Mouse (Mus musculus) T-helper 2 cell (primary cell): Measurements from ENCODE around the gene Auts2.

ENCODE experiments used
- in situ Hi-C: fragments of 300-600 bp; cut with MboI, MseI; formaldehyde crosslinking; loops from one replicate; pipeline ENCODE4 v1.15.1; 2025; ENCODE audit warnings: high pct_unique_total_duplicates

Auts2 gene

GRCm38 (mm10) chr5:131680127-131680845 is 862.9 kb downstream of the Auts2 start:
- in situ Hi-C loops, result no loop called here

- in situ Hi-C loops, result no loop called here
Measured at GRCm38 (mm10) chr5:131679523-131679922, 863.6 kb downstream of the Auts2 start.

- in situ Hi-C loops, result no loop called here
Measured at GRCm38 (mm10) chr5:131677518-131677917, 865.6 kb downstream of the Auts2 start.

GRCm38 (mm10) chr5:131673696-131674095 is 869.4 kb downstream of the Auts2 start:
- in situ Hi-C loops, result loop anchor here (5.0 kb wide), 1 partner anchor 71 kb away; no protein-coding TSS in a partner anchor

GRCm38 (mm10) chr5:131665068-131665467 is 878.1 kb downstream of the Auts2 start:
- in situ Hi-C loops, result no loop called here

- in situ Hi-C loops, result no loop called here
Measured at GRCm38 (mm10) chr5:131664657-131665056, 878.5 kb downstream of the Auts2 start.

GRCm38 (mm10) chr5:131662657-131663056 is 880.5 kb downstream of the Auts2 start:
- in situ Hi-C loops, result no loop called here

DNA sequence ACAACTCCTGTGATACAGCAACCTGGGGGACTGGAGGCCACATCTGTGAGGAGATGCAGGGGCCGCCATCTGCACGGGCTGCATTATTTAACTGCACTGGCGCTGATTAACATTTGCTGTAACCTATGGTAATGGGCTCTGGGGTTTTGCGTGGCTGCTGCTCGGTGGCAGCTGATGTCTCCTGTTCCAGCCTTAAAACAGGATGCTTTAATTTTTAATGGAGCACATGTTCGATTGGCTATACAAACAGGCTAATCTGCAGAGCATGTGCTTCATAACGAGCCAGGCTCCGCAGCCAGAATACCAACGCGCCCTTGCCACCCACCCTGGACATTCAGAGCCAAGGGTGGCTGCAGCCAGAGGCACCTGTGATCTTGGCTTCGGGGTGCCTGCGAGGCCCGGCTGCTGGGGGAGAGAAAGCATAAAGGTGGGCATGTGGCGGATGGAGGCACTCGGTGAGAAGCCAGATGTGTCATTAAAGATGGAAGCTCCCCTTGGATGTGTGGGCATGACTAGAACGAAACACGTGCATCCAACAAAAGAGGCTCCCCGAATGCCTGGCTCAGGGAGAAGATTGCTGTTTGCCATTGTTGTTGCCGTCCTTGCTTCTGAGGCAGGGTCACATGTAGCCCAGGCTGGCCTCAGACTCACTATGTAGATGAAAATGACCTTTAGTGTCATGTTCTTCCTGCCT is 884.2 kb downstream of the Auts2 start:
- in situ Hi-C loops, result no loop called here

GRCm38 (mm10) chr5:131654206-131654605 is 888.9 kb downstream of the Auts2 start:
- in situ Hi-C loops, result no loop called here

DNA sequence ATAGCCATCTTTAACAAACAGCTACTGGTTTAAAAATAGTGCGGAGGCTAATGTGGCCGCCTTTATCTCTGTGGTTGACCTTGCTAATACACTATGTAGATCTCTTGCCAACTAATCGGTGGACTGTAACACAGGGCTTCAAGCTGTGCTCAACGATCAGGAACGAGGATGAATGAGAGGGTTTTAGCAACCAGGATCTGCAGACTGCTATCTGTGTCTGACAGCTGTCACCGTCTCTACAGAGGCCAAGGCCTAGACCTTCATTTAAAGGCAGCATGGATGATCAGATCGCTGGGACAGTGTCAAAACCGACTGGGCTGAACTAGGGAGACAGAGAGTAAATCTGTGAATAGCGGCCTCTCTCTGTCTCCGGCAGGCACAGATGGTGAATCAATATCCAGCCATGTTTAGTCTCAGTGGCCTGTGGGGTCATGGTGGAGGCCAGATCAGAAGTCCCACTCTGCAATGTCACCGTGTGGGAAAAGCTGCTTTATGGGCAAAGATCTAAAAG is 892.7 kb downstream of the Auts2 start:
- in situ Hi-C loops, result no loop called here

DNA sequence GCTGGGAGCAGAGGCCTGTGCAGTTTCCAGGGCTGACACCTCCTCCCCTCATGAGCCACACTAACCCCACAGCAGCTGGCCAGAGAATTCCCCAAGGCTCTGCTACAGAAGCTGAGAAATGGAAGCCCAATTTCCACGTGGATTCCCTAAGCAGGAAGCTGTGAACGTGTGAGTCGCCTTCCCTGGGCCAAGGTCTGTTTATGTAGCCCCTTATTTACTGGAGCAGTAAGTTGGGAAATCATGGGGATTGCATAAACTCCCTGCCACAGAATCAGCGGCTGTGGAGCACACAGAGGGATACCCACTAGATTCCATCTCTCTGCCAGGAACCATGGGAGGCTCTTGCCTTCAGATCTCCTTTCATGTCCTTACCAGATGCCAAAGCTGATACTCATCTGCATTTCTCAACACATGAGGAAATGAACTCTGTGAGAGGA is 895.4 kb downstream of the Auts2 start:
- in situ Hi-C loops, result no loop called here

GRCm38 (mm10) chr5:131647104-131647682 is 896.0 kb downstream of the Auts2 start:
- in situ Hi-C loops, result no loop called here

DNA sequence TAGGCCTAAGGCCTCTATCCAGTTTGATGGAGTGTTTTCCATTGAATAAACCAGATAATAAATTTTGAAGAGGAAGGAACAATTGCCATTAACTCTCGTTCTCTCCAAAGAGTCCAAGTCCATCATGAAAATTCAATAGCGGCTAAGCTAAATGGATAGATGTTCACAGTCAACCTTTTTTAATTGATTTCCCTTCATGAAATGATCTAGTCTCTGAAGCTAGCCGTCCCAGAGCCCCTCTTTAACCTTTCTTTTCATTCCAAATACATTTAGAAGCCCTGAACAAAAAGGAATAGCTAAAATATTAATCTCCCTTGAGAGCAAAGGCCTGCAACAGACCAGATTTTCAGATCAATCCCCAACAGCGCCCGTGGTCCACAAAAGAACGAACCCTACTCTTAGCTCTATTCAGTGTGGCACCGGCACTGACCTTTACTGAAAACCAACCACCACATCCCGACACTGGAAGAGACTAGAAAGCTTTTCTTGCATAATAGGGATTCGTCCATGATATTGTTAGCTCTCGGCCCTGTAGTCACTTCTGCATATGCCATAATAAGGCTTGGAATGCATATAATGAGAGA is 896.9 kb downstream of the Auts2 start:
- in situ Hi-C loops, result no loop called here

DNA sequence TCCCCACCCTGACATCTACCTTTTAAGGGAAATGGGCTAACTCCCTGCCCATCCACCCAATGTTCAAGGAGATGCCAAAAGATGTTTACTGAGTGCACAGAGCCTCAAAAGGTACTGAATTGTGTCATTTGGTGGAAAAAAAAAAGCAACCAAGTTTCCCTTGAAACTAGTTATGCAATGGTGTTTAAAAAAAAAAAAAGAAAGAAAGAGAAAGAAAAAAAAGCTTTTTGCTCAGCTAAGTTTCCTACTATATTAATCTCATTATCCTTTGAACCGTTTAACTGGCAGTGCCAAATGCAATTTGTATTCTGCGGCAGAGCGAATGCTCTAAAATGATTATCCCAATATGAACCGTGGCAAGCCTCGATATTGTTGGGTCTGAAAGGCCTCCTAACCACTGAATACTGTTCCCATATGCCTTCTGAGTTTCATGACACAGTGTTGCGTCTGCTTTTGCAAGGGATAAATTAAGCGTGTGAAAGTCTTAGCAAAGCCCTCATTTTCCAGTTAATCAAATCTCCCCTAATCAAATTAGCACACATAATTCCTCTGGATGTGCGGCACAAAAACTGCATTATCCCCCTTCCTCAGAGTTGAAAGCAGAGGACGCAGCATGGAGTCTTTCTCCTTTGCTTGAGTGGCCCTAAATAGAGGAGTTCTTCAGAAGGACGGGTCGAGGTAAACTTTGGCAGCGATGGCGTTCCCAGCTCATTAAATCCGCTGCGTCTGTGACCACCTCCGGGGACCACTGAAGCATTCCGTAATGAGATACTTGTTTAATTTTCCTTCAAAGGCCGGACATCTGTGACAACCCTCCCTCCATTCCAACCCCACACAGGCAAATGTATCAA is 897.6 kb downstream of the Auts2 start:
- in situ Hi-C loops, result no loop called here

DNA sequence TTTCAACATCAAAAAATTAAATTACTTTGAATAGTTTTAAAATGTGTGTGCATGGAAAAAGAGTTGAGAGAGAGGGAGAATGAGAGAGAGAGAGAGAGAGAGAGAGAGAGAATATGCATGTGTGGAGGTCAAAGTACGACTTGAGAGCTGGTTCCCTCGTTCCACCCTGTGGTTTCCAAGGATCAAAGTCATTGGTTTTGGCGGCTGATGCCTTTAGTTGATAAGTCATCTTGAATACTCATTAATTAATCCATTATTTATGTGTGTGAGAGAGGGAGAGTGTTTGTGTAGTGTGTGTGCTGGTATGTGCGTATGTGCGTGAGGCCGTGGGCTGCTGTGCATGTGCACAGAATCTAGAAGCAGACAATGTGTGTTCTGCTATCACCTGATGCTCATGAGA is 898.8 kb downstream of the Auts2 start:
- in situ Hi-C loops, result no loop called here

- in situ Hi-C loops, result no loop called here
Measured at GRCm38 (mm10) chr5:131643176-131644174, 899.7 kb downstream of the Auts2 start.

GRCm38 (mm10) chr5:131642752-131643151 is 900.4 kb downstream of the Auts2 start:
- in situ Hi-C loops, result no loop called here

GRCm38 (mm10) chr5:131636431-131636830 is 906.7 kb downstream of the Auts2 start:
- in situ Hi-C loops, result no loop called here

GRCm38 (mm10) chr5:131634731-131635130 is 908.4 kb downstream of the Auts2 start:
- in situ Hi-C loops, result no loop called here

- in situ Hi-C loops, result no loop called here
Measured at GRCm38 (mm10) chr5:131631998-131632379, 911.2 kb downstream of the Auts2 start.
